ENCODE assay signal across 8 mouse cellular contexts in the genomic region with DNA sequence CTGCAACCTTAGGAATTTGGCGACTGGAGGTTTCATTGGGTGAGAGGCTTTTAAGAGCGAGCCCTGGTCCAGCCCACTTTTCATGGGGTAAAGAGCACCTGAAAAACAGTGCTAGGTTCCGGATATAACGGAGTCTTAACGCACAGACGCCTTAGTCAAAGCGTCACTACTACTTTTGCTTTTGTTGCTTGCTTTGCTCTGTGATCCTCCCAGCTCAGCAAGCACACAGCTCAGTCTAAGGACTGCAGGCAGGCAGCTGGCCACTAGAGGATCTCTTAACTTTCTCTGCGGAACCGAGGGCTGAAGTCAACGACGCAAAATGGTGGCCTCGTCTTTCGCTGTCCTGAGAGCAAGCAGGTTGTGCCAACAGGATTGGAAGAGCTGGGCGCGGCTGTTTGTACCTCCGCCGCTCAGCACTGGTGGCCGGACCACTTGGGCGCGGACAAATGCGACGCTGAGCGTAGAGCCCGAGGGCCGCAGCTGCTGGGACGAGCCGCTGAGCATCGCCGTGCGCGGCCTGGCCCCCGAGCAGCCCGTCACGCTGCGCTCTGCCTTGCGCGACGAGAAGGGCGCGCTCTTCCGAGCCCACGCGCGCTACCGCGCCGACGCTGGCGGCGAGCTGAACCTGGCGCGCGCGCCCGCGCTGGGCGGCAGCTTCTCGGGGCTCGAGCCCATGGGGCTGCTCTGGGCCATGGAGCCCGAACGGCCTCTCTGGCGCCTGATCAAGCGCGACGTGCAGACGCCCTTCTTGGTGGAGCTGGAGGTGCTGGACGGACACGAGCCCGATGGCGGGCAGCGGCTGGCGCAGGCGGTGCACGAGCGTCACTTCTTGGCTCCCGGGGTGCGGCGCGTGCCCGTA. TPM values are rescaled to one million over a fixed set of nuclear protein-coding genes. Genes with fewer than 3 reads are reported as not detected.
A peak's percentile ranks its signal among the peaks of the same experiment; 100 is the strongest.
DNase-seq lines count a peak whose midpoint lies in the region; ATAC-seq and TF ChIP-seq lines count a peak whose summit lies in the region.

A gene (plus strand): TSS at position 279 of the 859 bp plus-strand sequence.

- 0 out of 2 replicates have a peak, but pooled peaks have one; percentile 30 for TF ChIP-seq POLR2A in liver, adult 2 months (IDR thresholded peaks at IDR 0.05; ENCODE audit: extremely low read depth, insufficient read depth, low read length)

- WGBS in heart, embryonic 12.5 days: under 1% methylated on average over 77 of the region's 80 CpGs
- WGBS in kidney, embryonic 16.5 days: under 1% methylated on average over 80 of the region's 80 CpGs
- WGBS in liver, adult 2 months: under 1% methylated on average over 79 of the region's 80 CpGs

- H3K4me2 ChIP-seq in heart, embryonic 12.5 days: peak within 1 kb of the TSS; percentile 72
- H3K4me2 ChIP-seq in kidney, embryonic 16.5 days (replicated peaks; ENCODE audit: low read depth, low read length): peak within 1 kb of the TSS; percentile 57

- no peaks in the 10 kb centered on the region; the same call in 1 of the 2 replicates for H3K9me3 ChIP-seq in heart, embryonic 12.5 days (replicated peaks)
- no peaks in the 10 kb centered on the region for H3K9me3 ChIP-seq in kidney, embryonic 16.5 days (ENCODE audit: low read length)

- H3K27me3 ChIP-seq in heart, embryonic 12.5 days (replicated peaks): no peaks in the 10 kb centered on the region
- no peaks in the 10 kb centered on the region for H3K27me3 ChIP-seq in kidney, embryonic 16.5 days (ENCODE audit: insufficient read depth, low read length)
- H3K27me3 ChIP-seq in liver, adult 2 months (ENCODE audit: control insufficient read depth, insufficient read depth, low read length): no peaks in the 10 kb centered on the region

- TF ChIP-seq CTCF in liver, adult 2 months (IDR thresholded peaks at IDR 0.05; ENCODE audit: low read depth, low read length): peak; percentile 75

- H3K36me3 ChIP-seq in heart, embryonic 12.5 days: peaks cover 5% of the 10 kb centered on the region; the same call in 1 of the 2 replicates
- 0 out of 2 replicates have a peak, but pooled peaks cover 3% of the 10 kb centered on the region for H3K36me3 ChIP-seq in kidney, embryonic 16.5 days (ENCODE audit: insufficient read depth, low read length)
- no peaks in the 10 kb centered on the region for H3K36me3 ChIP-seq in liver, adult 2 months (ENCODE audit: control insufficient read depth, insufficient read depth, low read length)

- peaks cover 6% of the 10 kb centered on the region for H3K4me1 ChIP-seq in heart, embryonic 12.5 days (replicated peaks)
- peaks cover 13% of the 10 kb centered on the region; the same call in 1 of the 2 replicates for H3K4me1 ChIP-seq in kidney, embryonic 16.5 days (ENCODE audit: insufficient read depth, low read length)
- 0 out of 2 replicates have a peak, but pooled peaks cover 2% of the 10 kb centered on the region for H3K4me1 ChIP-seq in liver, adult 2 months (ENCODE audit: control insufficient read depth, insufficient read depth, low read length)

- peak within 1 kb of the TSS; percentile 97 for H3K27ac ChIP-seq in heart, embryonic 12.5 days (ENCODE audit: poor library complexity, severe bottlenecking)
- peak within 1 kb of the TSS; percentile 93 for H3K27ac ChIP-seq in kidney, embryonic 16.5 days (ENCODE audit: low read length)
- peak within 1 kb of the TSS; percentile 58 for H3K27ac ChIP-seq in liver, adult 2 months (replicated peaks; ENCODE audit: insufficient read depth, low read depth, low read length)

- H3K9ac ChIP-seq in heart, embryonic 12.5 days: peak within 1 kb of the TSS; percentile 83
- peak within 1 kb of the TSS; percentile 83 for H3K9ac ChIP-seq in kidney, embryonic 16.5 days (replicated peaks; ENCODE audit: low read length)
- H3K9ac ChIP-seq in liver, adult 2 months (ENCODE audit: low read depth, low read length): peak within 1 kb of the TSS; percentile 86

- ATAC-seq in erythroid progenitor cell, adult 5-6 weeks (replicated peaks; ENCODE audit: low FRiP score, poor library complexity, severe bottlenecking): peak; percentile 54
- ATAC-seq in heart, embryonic 12.5 days (ENCODE audit: insufficient number of reproducible peaks, low FRiP score): peak; percentile 81
- peak; percentile 92 for ATAC-seq in kidney, embryonic 16.5 days (ENCODE audit: low FRiP score, low TSS enrichment)
- ATAC-seq in monocyte, adult 5-6 weeks (replicated peaks; ENCODE audit: insufficient number of reproducible peaks, low FRiP score, low TSS enrichment, poor library complexity, severe bottlenecking): peak; percentile 97

- H3K4me3 ChIP-seq in heart, embryonic 12.5 days: peak within 1 kb of the TSS; percentile 70
- H3K4me3 ChIP-seq in kidney, embryonic 16.5 days (ENCODE audit: low read length): peak within 1 kb of the TSS; percentile 59
- H3K4me3 ChIP-seq in liver, adult 2 months (ENCODE audit: insufficient read depth, low read depth, low read length): peak within 1 kb of the TSS; percentile 69

- no peaks in the 10 kb centered on the region for H3K79me2 ChIP-seq in liver, adult 2 months (ENCODE audit: control insufficient read depth, insufficient read depth, low read length)

- peak; percentile 93 for DNase-seq in CD4-positive, CD25-positive, alpha-beta regulatory T cell, adult 2 months (ENCODE audit: low read depth, low spot score)
- DNase-seq in brain, embryonic 18.5 days (ENCODE audit: low read depth, low spot score): peak; percentile 66
- peak; percentile 80 for DNase-seq in liver, adult 2 months (ENCODE audit: extremely low read depth, low read depth, low spot score)
- DNase-seq in spleen, postnatal 36 days (ENCODE audit: low spot score in 2 of 2): peak; percentile 83 to 84

RNA-seq across cellular contexts. Expression of the gene that starts here (rescaled TPM):
- 0.72 and 1.3 TPM in 2 replicates for total RNA-seq in erythroid progenitor cell, adult 5-6 weeks (2015; ENCODE audit: low replicate concordance)
- 0.53 and 0.77 TPM in 2 replicates for total RNA-seq in erythroid progenitor cell, adult 5-6 weeks (2017; ENCODE audit: low replicate concordance)
- polyA plus RNA-seq in heart, embryonic 12.5 days (2016; fragmentation: Nextera tagmentation; extraction: Ambion mirVana): 43.8 and 45.1 TPM in 2 replicates
- 40.9 and 45.5 TPM in 2 replicates for polyA plus RNA-seq in kidney, embryonic 16.5 days (2015; fragmentation: Nextera tagmentation; extraction: Ambion mirVana)
- total RNA-seq in liver, adult 2 months (2014; rRNA removed): 10.1 and 11.2 TPM in 2 replicates
- 7.9 and 8.6 TPM in 2 replicates for polyA plus RNA-seq in liver, adult 2 months (2012; rRNA removed)
- total RNA-seq in monocyte, adult 5-6 weeks (2017): 15.4 to 18.4 TPM (median 16.3 TPM) in 3 replicates

Comparison
In these comparisons a context has a peak if more than half of its experiments do, and no peak if none do; other contexts are left out.
1. Peak in every context shown above with its lines: DNase-seq, ATAC-seq, H3K4me3 ChIP-seq and H3K27ac ChIP-seq.